Mouse (Mus musculus) cerebral cortex, adult 2 months (tissue): Measurements from ENCODE around the gene Cphx2.

Experiments used
- WGBS: fragments of 180-500 bp; shearing (Covaris S2); methylation state at CpG from one replicate; pipeline ENCODE4 v1.1.7; 2018; 5-methylcytosine and 5-hydroxymethylcytosine counted together

The Cphx2 gene

DNA sequence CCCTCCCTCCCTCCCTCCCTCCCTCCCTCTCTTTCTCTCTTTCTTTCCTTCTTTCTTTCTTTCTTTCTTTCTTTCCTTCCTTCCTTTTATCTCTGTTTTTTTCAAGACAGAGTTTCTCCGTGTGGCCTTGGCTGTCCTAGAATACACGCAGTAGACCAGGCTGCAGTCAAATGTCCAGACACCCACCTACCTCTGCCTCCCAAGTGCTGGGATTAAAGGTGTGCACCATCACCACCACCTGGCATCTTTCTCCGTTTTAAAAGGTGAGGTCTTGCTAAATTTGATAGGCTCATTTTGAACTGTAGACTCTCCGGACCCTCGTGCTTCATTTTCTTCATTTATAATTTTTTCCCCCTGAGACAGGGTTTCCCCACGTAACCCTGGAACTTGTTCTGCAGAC, at the start of gene Cphx2:
Cphx2 (plus strand) TSS at position 301 of the 400 bp plus-strand sequence.
- WGBS = no CpG with 5 or more reads among the region's 6 CpGs

DNA sequence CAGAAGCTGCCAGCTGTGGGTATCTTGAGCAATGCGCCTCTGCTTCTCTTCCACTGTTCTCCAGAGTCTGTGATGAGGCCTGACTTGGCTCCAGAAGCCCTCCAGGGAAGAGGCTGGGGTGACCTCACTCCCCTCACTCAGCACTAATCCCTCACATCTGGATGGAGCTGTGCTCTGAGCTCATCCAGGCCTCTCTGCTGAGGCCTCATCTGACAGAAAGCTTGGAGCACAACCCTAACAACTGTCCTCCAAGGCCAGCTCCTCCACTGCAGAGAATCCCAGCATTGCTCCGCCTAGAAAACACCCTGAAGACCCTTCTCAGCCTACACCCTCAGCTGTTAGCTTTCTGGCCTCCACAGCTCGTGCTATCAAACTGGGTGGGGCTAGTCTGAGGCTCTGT, 47.0 kb upstream of the Cphx2 start:
- no CpG with 5 or more reads among the region's 3 CpGs for WGBS

DNA sequence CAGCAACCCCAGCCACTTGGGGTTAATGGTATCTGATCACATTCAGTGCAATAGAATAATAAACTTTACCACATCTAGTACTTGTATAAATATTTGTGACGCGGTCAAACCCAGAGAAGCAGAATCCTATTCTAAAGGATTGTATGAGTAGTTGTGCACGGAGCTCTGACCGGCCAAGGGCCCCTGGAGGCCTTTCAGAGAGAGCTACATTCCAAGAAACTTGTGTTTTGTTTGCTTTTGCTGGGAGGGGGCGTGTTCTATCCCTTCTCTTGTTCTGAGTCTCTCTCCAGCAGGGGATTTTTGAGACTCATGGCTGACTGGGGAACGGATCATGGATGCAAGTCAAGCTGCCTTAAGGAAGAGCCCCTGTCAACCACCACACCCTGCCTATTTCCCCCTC, 45.9 kb upstream of the Cphx2 start:
- WGBS = no CpG with 5 or more reads among the region's 6 CpGs

GRCm38 (mm10) chr14:26042611-26043010, 38.7 kb upstream of the Cphx2 start, which contains the start of gene Gm9780:
Gene Gm9780 (minus strand): TSS chr14:26042711.
- no CpG with 5 or more reads among the region's 26 CpGs for WGBS

DNA sequence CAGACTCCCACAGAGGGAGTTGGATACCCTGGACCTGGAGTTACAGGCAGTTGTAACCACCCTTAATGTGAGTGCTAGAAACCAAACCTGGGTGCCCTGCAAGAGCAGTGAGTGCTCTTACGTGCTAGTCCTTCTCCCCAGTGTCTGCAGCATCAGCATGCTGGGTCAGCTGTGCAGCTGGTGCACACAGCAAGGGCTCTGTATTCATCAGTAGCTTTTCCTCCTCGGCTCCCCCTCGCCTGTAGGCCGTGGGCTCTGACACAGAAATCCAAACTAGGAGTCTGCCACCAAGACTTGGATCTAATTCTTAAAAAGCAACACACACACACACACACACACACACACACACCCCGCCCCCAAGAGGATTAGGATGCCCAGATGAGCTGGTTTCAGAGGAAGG, 36.3 kb upstream of the Cphx2 start:
- no CpG with 5 or more reads among the region's 5 CpGs for WGBS

DNA sequence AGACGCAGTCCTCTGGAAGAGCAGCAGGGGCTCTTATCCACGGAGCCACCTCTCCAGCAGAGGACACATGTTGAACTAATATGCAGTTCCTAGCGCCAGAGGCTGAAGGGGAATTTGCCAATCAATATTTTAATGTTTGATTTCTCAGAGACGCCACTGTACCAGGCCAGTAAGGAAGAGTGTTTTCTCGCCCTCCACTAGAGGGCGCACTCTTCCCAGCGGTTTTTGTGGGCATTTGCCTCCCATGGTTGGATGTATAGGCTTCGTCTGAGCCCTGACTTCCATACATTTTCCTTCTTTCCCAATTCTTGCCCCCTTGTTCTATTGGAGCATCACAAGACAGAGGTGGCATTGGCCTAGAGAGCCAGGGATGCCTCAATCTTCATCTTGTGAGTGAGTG, 34.3 kb upstream of the Cphx2 start:
- whole genome bisulfite sequencing = no CpG with 5 or more reads among the region's 8 CpGs

GRCm38 (mm10) chr14:26048767-26049166, 32.5 kb upstream of the Cphx2 start:
- WGBS = no CpG with 5 or more reads among the region's 9 CpGs

GRCm38 (mm10) chr14:26058184-26058583, 23.1 kb upstream of the Cphx2 start:
- WGBS = no CpG with 5 or more reads among the region's 3 CpGs

DNA sequence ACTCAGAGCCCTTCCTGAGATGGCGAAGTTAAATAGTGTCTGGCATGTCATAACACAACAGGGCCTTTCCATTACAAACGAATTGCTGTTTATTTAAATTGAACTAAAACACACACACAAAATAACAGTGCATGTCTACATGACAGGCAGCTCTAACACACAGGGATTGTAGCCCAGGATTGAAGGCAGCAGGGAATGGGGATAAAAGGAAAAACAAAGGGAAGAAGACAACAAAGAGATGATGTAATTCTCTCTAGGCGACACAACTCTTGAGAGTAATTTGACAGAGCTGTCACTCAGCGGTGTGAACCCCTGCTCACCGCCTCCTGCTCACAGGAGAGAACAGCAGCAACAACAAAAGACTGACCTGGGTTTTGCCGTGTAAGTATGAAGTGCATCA, 22.0 kb upstream of the Cphx2 start:
- WGBS = no CpG with 5 or more reads among the region's 6 CpGs

DNA sequence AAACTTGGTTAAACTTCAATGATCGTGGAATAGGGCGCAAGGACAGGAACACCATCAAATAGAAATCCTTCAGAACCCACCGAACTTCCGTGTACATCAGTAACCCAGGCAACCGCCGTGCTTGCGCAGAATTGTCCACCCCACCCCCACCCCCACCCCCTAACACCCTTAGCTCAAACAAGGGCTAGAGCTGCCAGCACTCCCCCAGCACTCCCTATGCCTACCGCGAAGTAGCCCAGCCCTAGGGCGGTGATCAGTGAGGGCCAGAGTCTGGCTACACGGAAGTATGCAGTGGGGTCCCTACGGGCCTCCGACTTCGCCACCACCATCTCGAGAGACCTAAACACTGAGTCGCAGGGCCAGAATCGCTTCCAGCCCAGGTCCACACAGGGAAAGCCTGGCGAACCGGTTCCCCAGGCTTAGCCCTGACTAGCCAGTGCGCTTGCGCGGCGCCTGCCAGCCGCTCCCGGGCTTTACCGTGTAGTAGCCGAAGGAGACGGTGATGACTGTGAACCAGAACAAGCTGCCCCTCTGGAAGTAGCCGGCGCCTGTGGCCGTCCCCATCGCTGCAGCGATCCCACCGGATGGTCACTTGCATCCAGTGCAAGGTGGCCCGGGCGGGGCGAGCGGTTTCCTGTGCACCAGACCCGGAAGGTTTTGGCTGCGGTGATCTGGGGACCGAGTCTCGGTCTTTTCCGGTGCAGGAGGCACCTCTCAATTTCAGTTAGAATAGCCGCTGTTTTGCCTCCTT, 14.6 kb upstream of the Cphx2 start:
- WGBS = no CpG with 5 or more reads among the region's 44 CpGs

DNA sequence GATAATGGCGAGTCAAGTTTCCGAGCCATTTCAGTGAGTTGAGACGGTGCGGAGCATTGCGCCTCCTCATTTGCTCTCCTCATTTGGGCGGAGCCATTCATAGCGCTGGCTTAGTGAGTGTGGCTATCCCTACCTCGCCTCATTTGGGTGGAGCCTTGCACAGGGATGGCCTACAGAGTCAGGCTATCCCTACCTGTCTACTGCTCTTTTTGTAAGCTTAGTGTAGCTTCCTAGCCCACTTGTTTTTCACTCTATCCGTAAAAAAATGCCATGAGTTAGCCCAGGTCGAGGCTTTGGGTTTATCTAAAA, 14.0 kb upstream of the Cphx2 start, which contains the start of gene Tmem254c:
Tmem254c (minus strand) TSS at position 31 of the 309 bp plus-strand sequence.
- WGBS = no CpG with 5 or more reads among the region's 10 CpGs

DNA sequence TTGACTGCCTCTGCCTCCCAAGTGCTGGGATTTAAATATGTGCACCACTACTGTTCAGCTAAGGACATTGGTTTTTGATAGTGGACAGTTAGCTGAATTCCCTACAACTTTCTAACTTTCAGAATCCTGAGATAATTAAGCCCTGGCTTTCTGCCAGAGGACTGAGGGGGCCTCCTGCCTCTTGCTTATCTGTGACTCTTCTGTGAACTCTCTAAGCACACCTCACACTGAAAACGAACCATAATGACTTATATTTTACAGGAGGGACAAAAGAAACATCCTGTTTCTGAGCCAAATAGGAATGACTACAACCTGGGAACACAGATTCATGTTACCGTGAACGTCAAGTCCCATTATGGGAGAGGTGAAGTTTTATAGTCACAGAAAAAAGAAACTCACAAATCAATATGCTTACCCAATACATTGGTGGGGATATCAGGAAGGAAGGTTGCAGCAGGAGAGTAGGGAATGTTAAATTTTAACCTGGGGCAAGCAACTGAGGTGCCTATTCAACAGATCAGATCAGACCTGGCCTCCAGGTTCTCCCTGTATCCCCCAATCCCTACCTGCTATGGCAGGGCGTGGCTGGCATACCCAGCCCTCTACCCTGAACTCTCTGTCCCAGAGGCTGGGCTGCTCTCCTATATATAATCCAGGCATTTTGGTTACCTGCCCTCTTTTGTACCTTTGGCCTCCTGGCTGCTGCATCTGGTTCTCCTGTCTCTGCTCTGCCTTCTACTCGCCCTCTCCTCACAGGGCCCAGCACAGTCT, 4.5 kb upstream of the Cphx2 start:
- no CpG with 5 or more reads among the region's 5 CpGs for WGBS

DNA sequence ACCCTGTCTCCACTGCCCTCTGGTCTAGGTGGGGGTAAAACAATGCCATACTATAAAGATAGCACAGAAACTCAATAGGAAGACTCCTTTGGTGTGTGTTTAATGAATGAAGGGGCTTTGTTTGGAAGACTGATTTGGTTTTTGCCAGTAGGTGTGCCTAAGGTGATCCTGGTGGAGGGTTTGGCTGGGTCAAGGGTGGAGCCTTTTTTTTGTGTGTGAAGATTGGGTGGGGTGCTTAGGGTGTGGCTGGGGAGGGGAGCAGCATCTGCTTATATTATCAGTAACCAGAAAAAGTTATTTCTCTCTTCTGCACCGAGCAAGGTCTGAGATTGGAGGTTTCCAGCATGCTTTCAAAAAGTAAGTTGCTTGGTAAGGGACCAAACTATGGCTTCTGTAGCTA, 681 bp downstream of the Cphx2 start, which contains the start of gene Cphx3:
Cphx3 (plus strand) TSS at position 301 of the 400 bp plus-strand sequence.
- no CpG with 5 or more reads among the region's 1 CpGs for WGBS

DNA sequence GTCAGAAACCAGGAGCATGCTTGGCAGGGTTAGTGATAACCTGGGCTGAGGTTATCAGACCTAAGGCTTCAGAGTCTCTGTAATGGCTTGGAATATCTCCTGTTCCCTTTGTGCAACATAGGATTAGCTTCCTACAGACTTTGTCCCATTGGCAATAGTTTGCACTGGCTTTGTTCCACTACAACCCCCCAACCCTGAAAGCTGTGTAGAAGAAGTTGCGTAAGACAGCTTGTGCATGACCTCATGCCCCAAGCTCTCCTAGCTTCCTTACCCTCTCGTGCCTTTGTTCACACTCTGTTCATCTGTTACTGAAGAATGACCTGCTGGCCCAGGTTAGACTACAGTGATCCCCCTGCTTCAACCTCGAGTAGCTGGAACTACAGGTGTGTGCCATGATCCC, 16.3 kb downstream of the Cphx2 start:
- no CpG with 5 or more reads among the region's 3 CpGs for WGBS

DNA sequence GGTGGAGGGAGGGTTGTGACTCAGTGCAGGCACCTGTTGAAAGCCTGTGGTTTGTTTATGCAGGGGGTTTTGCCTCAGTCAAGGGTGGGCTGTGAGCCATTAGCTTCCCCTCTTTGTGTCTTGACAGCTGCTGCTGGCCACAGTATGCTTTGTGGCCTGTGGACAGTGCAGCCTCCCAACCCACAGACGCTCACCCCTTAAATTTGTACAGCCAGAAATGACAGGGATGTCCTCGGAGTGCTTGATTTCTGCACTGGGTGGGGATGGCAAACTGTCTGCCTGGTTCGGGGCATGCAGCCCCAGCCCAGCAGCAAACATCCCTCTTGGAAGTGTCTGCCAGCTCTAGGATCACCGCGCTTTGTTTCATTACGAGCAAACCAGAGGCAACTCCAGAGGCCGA, 36.8 kb downstream of the Cphx2 start, which contains the start of gene Duxbl2:
Duxbl2 (plus strand) TSS at position 200 of the 400 bp plus-strand sequence.
- no CpG with 5 or more reads among the region's 7 CpGs for WGBS

GRCm38 (mm10) chr14:26118550-26119000, 37.3 kb downstream of the Cphx2 start:
- no CpG with 5 or more reads among the region's 18 CpGs for WGBS

DNA sequence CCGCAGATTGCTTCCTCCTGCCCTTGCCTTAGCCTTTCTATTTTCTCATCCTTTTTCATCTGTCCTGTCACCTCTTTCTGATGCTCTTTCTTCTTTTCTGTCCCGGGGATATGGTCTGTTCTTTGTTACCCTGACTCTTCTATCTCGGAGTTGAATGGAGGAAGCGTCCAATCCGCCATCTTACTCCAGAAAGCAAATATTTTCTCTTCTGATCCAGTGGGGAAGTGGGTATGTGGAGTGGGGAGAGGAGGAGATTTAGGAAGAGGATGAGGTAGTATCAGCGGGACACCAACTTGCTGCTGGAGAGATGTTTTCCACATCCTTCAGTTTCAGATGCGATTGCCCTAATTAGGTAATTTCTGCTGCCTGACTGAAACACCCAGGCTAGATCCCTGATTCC, 37.8 kb downstream of the Cphx2 start:
- WGBS = no CpG with 5 or more reads among the region's 7 CpGs
